Mouse (Mus musculus) heart, adult 2 months (tissue): ENCODE measurements at regions not wholly inside any gene's neighbourhood (a gene's known extent, or its start where the extent isn't known, plus 50 kb on each side); places are given as distances from the start of the nearest gene placed in this dataset.

ENCODE experiments used
- DNase-seq, 2 experiments: peaks; one replicate each; pipeline ENCODE4 v3.0.0; 2021
- H3K27ac ChIP-seq: fragments of 200-600 bp; 2 replicates; pipeline ENCODE4 v1.8.1; 2022
- H3K27me3 ChIP-seq: fragments of 200-500 bp; 2 replicates; pipeline ENCODE4 v1.6.1; 2012; ENCODE audit warnings: mild to moderate bottlenecking, low read length, inconsistent platforms, mixed read lengths; ENCODE audit not compliant: control insufficient read depth, insufficient read depth
- H3K36me3 ChIP-seq: fragments of 200-500 bp; 2 replicates; pipeline ENCODE4 v1.6.1; 2012; ENCODE audit warnings: low read length, inconsistent platforms; ENCODE audit not compliant: control insufficient read depth, insufficient read depth
- H3K4me1 ChIP-seq: fragments of 200-500 bp; 2 replicates; pipeline ENCODE4 v1.6.1; 2011; ENCODE audit warnings: low read length; ENCODE audit not compliant: control insufficient read depth, insufficient read depth
- H3K4me3 ChIP-seq: fragments of 200-600 bp; 2 replicates; pipeline ENCODE4 v1.8.1; 2022
- H3K79me2 ChIP-seq: fragments of 200-500 bp; replicated peaks from 2 replicates; pipeline ENCODE4 v1.6.1; 2012; ENCODE audit warnings: mild to moderate bottlenecking, inconsistent platforms, low read length, moderate library complexity, mixed read lengths; ENCODE audit not compliant: control insufficient read depth, insufficient read depth
- H3K9ac ChIP-seq: fragments of 200-500 bp; 2 replicates; pipeline ENCODE4 v1.6.1; 2012; ENCODE audit warnings: low read depth, mild to moderate bottlenecking, control low read depth, inconsistent platforms, low read length, mixed read lengths
- CTCF ChIP-seq: fragments of 200-600 bp; IDR thresholded peaks from 2 replicates; pipeline ENCODE4 v1.8.1; 2022; ENCODE audit warnings: antibody characterized with exemption, mild to moderate bottlenecking, moderate library complexity
- EP300 ChIP-seq: fragments of 200-500 bp; IDR thresholded peaks from 2 replicates; pipeline ENCODE4 v1.6.1; 2011; ENCODE audit warnings: low read depth, low read length, control low read depth; ENCODE audit not compliant: insufficient read depth
- POLR2A ChIP-seq: fragments of 200-500 bp; IDR thresholded peaks from 2 replicates; pipeline ENCODE4 v1.6.1; 2011; ENCODE audit warnings: mild to moderate bottlenecking, low read depth, low read length, control low read depth; ENCODE audit not compliant: insufficient read depth
- WGBS: fragments of 180-500 bp; shearing (Covaris S2); methylation state at CpG from one replicate; pipeline ENCODE4 v1.1.7; 2018; 5-methylcytosine and 5-hydroxymethylcytosine counted together
- intact Hi-C: fragments of 180-260 bp; cut with DNase I; formaldehyde crosslinking; loops from one replicate; pipeline ENCODE4 v1.15.1; 2025

- Histone ChIP-seq H3K4me3 (no peak overlapping the region), H3K9ac (no peak overlapping the region), H3K27me3 (no peaks in the 10 kb centered on the region), H3K79me2 (no peaks in the 10 kb centered on the region), H3K4me1 (no peaks in the 10 kb centered on the region), H3K27ac (no peak overlapping the region), H3K36me3 (no peaks in the 10 kb centered on the region)
- intact Hi-C loops: no loop called here
- 82% methylated on average over 5 of the region's 5 CpGs for WGBS
- TF ChIP-seq EP300 (no peak), POLR2A (no peak), CTCF (no peak)
- DNase-seq: no peak
Measured at GRCm38 (mm10) chr4:127862875-127863274, 107.9 kb downstream of the CK137956 start.

- no peak overlapping the region for H3K9ac ChIP-seq
- intact Hi-C loops: no loop called here
- TF ChIP-seq EP300: no peak
- TF ChIP-seq CTCF: no peak
- TF ChIP-seq POLR2A: no peak
- 46% methylated on average over 16 of the region's 16 CpGs for WGBS
- no peaks in the 10 kb centered on the region for H3K79me2 ChIP-seq
- no peak overlapping the region for H3K27ac ChIP-seq
- H3K36me3 ChIP-seq: no peaks in the 10 kb centered on the region
- H3K27me3 ChIP-seq: no peaks in the 10 kb centered on the region
- no peak for DNase-seq
- H3K4me1 ChIP-seq: no peaks in the 10 kb centered on the region
- no peak overlapping the region for H3K4me3 ChIP-seq
Measured at GRCm38 (mm10) chr4:127861319-127862117, 109.2 kb downstream of the CK137956 start.

GRCm38 (mm10) chr4:127860271-127860670 is 110.5 kb downstream of the CK137956 start:
- Histone ChIP-seq H3K79me2 (no peaks in the 10 kb centered on the region), H3K36me3 (no peaks in the 10 kb centered on the region), H3K27ac (no peak overlapping the region), H3K27me3 (no peaks in the 10 kb centered on the region), H3K4me1 (no peaks in the 10 kb centered on the region), H3K4me3 (no peak overlapping the region), H3K9ac (no peak overlapping the region)
- TF ChIP-seq EP300 (no peak), CTCF (no peak), POLR2A (no peak)
- WGBS: 73% methylated on average over 4 of the region's 4 CpGs
- intact Hi-C loops: no loop called here
- DNase-seq: no peak

- no peaks in the 10 kb centered on the region for H3K36me3 ChIP-seq
- no peaks in the 10 kb centered on the region for H3K4me1 ChIP-seq
- TF ChIP-seq POLR2A (no peak), CTCF (no peak), EP300 (no peak)
- no peaks in the 10 kb centered on the region for H3K27me3 ChIP-seq
- H3K79me2 ChIP-seq: no peaks in the 10 kb centered on the region
- no peak for DNase-seq
- 66% methylated on average over 6 of the region's 6 CpGs for WGBS
- no peak overlapping the region for H3K27ac ChIP-seq
- H3K9ac ChIP-seq: no peak overlapping the region
- intact Hi-C loops: no loop called here
- no peak overlapping the region for H3K4me3 ChIP-seq
Measured at GRCm38 (mm10) chr4:127859505-127859904, 111.2 kb downstream of the CK137956 start.

GRCm38 (mm10) chr4:127858566-127858965 is 112.2 kb downstream of the CK137956 start:
- TF ChIP-seq EP300 (no peak), POLR2A (no peak), CTCF (no peak)
- no peak for DNase-seq
- 75% methylated on average over 3 of the region's 3 CpGs for WGBS
- H3K27me3 ChIP-seq: no peaks in the 10 kb centered on the region
- H3K36me3 ChIP-seq: no peaks in the 10 kb centered on the region
- no peak overlapping the region for H3K9ac ChIP-seq
- H3K4me1 ChIP-seq: no peaks in the 10 kb centered on the region
- intact Hi-C loops: no loop called here
- no peak overlapping the region for H3K27ac ChIP-seq
- no peaks in the 10 kb centered on the region for H3K79me2 ChIP-seq
- H3K4me3 ChIP-seq: no peak overlapping the region

- Histone ChIP-seq H3K4me3 (no peak overlapping the region), H3K9ac (no peak overlapping the region), H3K79me2 (no peaks in the 10 kb centered on the region), H3K4me1 (no peaks in the 10 kb centered on the region), H3K27ac (no peak overlapping the region), H3K27me3 (no peaks in the 10 kb centered on the region), H3K36me3 (no peaks in the 10 kb centered on the region)
- no peak for DNase-seq
- TF ChIP-seq POLR2A (no peak), CTCF (no peak), EP300 (no peak)
- WGBS: 88% methylated on average over 1 of the region's 1 CpGs
- intact Hi-C loops: no loop called here
Measured at GRCm38 (mm10) chr4:127855836-127856235, 114.9 kb downstream of the CK137956 start.
